Mouse (Mus musculus): ENCODE measurements around the gene Pifo. TPM values are rescaled to one million over a fixed set of nuclear protein-coding genes. Genes with fewer than 3 reads are reported as not detected.

Pifo gene
- total and polyA plus RNA-seq, 3 experiments = 7.7 to 13.7 (median 8.1) TPM

GRCm38 (mm10) chr3:105973411-105973810, 41.0 kb downstream of the Pifo start, which contains the start of gene Ovgp1:
Ovgp1 (plus strand) TSS chr3:105973711.
- Histone ChIP-seq H3K27me3 (replicated peaks) (no peaks in the 10 kb centered on the region), H3K27ac (ENCODE audit: insufficient read depth, low read depth) (no peak within 1 kb of the TSS), H3K9me3 (replicated peaks; ENCODE audit: low read length) (no peaks in the 10 kb centered on the region), H3K4me3 (replicated peaks in 1 of 3; ENCODE audit: low read depth in 2 of 3, low read length in 2 of 3, poor library complexity in 1 of 3) (no peak within 1 kb of the TSS), H3K4me2 (ENCODE audit: insufficient read depth, low read depth, poor library complexity, severe bottlenecking) (no peak within 1 kb of the TSS), H3K36me3 (replicated peaks in 1 of 2; ENCODE audit: control insufficient read depth in 1 of 2, insufficient read depth in 1 of 2, low read length in 1 of 2) (peaks cover 15 to 53% of the 10 kb centered on the region in 2 experiments), H3K79me2 (replicated peaks; ENCODE audit: control insufficient read depth, extremely low read depth, insufficient read depth, poor library complexity, severe bottlenecking) (no peaks in the 10 kb centered on the region), H3K4me1 (ENCODE audit: control insufficient read depth in 1 of 2, insufficient read depth in 2 of 2) (peaks cover 0 to 9% of the 10 kb centered on the region in 2 experiments; a peak in 1 of 4 replicates), H3K9ac (ENCODE audit: insufficient read depth, low read depth) (no peak within 1 kb of the TSS)
- dilution Hi-C loops (cut with MboI; ENCODE audit: extremely low pct_ligation_motif_present, extremely low pct_unique_long_range_greater_than_20kb, low sequenced_read_pairs) = no loop called here
- TF ChIP-seq MAFK (IDR thresholded peaks at IDR 0.05; ENCODE audit: insufficient replicate concordance, low read length) (no peak), ELF1 (IDR thresholded peaks at IDR 0.05; ENCODE audit: low read depth, low read length) (no peak), ZNF384 (IDR thresholded peaks at IDR 0.05; ENCODE audit: low read depth, low read length) (no peak), USF1 (IDR thresholded peaks at IDR 0.05; ENCODE audit: low read depth, low read length) (no peak), SIN3A (IDR thresholded peaks at IDR 0.05; ENCODE audit: low read length) (no peak), PAX5 (IDR thresholded peaks at IDR 0.05; ENCODE audit: low read length) (no peak), MAX (IDR thresholded peaks at IDR 0.05; ENCODE audit: low read length) (no peak), E2F4 (IDR thresholded peaks at IDR 0.05; ENCODE audit: insufficient replicate concordance, low read depth, low read length) (no peak), ZC3H11A (IDR thresholded peaks at IDR 0.05; ENCODE audit: low read depth, low read length) (no peak), JUND (conservative IDR thresholded peaks at IDR 0.05; ENCODE audit: low read depth, low read length) (no peak), ETS1 (conservative IDR thresholded peaks at IDR 0.05; ENCODE audit: low read depth, low read length) (no peak), MEF2A (IDR thresholded peaks at IDR 0.05; ENCODE audit: borderline replicate concordance, low read depth, low read length) (no peak), UBTF (IDR thresholded peaks at IDR 0.05; ENCODE audit: low read depth, low read length) (no peak), JUN (IDR thresholded peaks at IDR 0.05; ENCODE audit: insufficient read depth, low read depth, low read length) (no peak), KAT2A (IDR thresholded peaks at IDR 0.05; ENCODE audit: insufficient replicate concordance, low read length) (no peak), NELFE (IDR thresholded peaks at IDR 0.05; ENCODE audit: low read depth, low read length) (no peak)
- DNase-seq (ENCODE audit: extremely low read depth) = no peak
- in situ Hi-C loops (cut with MboI; ENCODE audit: low pct_ligation_motif_present, low pct_unique_long_range_greater_than_20kb, low sequenced_read_pairs) = no loop called here

GRCm38 (mm10) chr3:105971831-105972446, 42.5 kb downstream of the Pifo start:
- no peaks in the 10 kb centered on the region for H3K9me3 ChIP-seq (replicated peaks; ENCODE audit: low read length)
- DNase-seq (ENCODE audit: extremely low read depth) = no peak
- in situ Hi-C loops (cut with MboI; ENCODE audit: low pct_ligation_motif_present, low pct_unique_long_range_greater_than_20kb, low sequenced_read_pairs) = no loop called here
- peaks cover 0 to 9% of the 10 kb centered on the region in 2 experiments; a peak in 1 of 4 replicates for H3K4me1 ChIP-seq (ENCODE audit: control insufficient read depth in 1 of 2, insufficient read depth in 2 of 2)
- TF ChIP-seq HCFC1 (IDR thresholded peaks at IDR 0.05; ENCODE audit: low read depth, low read length) = no peak
- TF ChIP-seq POLR2AphosphoS2 (IDR thresholded peaks at IDR 0.05; ENCODE audit: low read depth, low read length) = peak; percentile 90; the same call in 1 of the 2 replicates
- no peak overlapping the region for H3K27ac ChIP-seq (ENCODE audit: insufficient read depth, low read depth)
- H3K79me2 ChIP-seq (replicated peaks; ENCODE audit: control insufficient read depth, extremely low read depth, insufficient read depth, poor library complexity, severe bottlenecking) = no peaks in the 10 kb centered on the region
- dilution Hi-C loops (cut with MboI; ENCODE audit: extremely low pct_ligation_motif_present, extremely low pct_unique_long_range_greater_than_20kb, low sequenced_read_pairs) = no loop called here
- no peaks in the 10 kb centered on the region for H3K27me3 ChIP-seq (replicated peaks)
- H3K36me3 ChIP-seq (replicated peaks in 1 of 2; ENCODE audit: control insufficient read depth in 1 of 2, insufficient read depth in 1 of 2, low read length in 1 of 2) = peaks cover 24 to 56% of the 10 kb centered on the region in 2 experiments
- H3K9ac ChIP-seq (ENCODE audit: insufficient read depth, low read depth) = no peak overlapping the region
- no peak overlapping the region for H3K4me3 ChIP-seq (replicated peaks in 1 of 3; ENCODE audit: low read depth in 2 of 3, low read length in 2 of 3, poor library complexity in 1 of 3)
- no peak overlapping the region for H3K4me2 ChIP-seq (ENCODE audit: insufficient read depth, low read depth, poor library complexity, severe bottlenecking)
